Mouse (Mus musculus): ENCODE results near the gene Cpsf6. TPM values are rescaled to one million over a fixed set of nuclear protein-coding genes. Genes with fewer than 3 reads are reported as not detected.

The Cpsf6 gene
- total RNA-seq, 2 experiments from 2014 or later = 40.1 to 46.3 TPM

DNA sequence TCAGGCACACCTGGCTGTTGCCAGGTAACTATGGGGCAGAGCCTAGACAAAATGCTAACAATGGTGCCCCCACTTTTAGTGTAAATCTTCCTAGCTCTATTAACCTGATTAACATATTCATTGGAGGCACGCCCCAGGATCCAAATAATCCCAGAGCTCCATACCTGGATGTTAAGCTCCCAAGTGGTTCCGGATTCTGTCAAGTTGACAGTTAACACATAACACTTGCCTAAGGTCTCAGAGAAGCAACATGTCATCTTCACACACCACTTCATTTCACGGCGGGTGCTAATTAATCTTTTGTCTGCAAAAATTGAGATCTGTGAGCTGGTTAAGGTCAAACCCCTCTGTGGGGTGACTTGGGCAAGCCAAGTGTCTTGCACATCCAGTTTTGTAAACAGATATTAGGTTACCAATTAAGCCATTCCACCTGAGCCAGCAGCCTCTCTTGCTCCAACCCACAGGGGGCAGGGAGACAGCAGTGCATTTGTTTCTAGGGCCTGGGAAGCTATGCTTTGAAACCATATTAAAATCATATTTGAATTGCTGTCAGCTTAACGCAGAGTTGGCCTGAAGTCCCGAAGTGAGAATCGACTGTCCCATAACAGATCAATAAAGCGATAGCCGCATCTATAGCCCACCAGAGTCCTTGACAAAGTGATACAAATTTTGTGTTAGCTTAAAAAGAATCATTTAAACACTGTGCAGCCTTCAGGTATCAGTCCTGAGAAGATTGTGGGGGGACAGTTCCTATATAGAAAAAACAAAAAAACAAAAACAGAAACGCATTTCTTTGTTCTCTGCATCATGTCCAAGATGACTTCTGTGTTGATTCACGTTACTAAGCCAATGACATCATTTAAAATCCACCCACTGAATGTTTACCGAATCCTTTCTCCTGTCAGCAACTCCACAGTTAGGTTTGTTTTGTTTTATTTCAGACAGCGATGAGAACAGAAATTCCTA lies 34.0 kb upstream of the Cpsf6 start:
- DNase-seq = no peak

GRCm38 (mm10) chr10:117412474-117413057 lies 32.8 kb upstream of the Cpsf6 start:
- DNase-seq = no peak

DNA sequence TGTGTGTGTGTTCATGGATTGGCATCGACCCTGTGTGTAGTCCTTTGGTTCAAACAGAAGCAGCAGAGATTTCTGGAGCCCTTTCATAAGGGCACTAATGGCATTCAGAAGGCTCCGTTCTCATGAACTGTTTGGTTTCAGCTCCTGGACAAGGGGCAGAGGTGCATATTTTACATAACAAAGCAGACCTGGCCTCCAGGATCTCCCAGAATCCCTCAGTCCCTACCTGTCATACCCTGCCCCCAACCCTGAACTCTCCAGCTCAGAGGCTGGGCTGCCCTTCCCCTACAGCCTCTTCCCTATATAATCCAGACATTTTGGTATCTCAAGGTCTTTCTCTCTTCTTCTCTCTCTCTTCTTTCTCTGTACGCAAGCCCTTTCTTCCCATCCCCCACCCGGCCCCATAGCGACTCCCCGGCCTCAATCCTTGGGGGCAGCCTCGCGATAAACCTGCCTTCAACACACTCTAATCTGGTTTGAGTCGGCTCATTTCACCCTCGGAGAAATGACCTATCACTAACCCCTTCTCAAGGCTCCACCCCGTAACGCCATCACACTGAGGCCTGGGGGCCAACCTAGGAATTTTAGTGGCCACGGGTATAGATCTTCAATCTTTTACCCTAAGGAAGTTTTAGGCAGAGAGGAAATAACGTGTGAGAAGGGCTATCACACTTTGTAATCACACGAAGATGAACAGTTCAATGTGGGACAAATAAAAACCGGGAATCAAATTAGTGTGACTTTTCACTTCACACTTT lies 32.1 kb upstream of the Cpsf6 start:
- DNase-seq = no peak

DNA sequence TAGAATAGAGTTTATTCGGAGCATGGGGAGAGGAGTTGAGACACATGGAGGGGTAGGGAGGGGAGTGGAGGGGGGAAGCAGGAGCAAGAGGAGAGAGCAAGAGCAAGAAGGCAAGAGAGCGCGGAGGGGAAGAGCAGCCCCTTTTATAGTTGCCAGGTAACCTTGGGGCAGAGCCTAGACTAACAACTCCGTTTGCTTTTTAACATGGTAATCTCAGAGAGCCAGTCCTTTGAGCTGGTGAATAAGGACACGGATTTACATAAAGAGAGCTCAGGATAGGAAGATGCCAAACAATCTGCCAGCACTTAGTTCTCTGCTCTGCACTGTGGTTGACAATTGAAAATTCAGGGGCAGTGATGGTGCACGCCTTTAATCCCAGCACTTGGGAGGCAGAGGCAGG lies 31.3 kb upstream of the Cpsf6 start:
- DNase-seq = no peak

DNA sequence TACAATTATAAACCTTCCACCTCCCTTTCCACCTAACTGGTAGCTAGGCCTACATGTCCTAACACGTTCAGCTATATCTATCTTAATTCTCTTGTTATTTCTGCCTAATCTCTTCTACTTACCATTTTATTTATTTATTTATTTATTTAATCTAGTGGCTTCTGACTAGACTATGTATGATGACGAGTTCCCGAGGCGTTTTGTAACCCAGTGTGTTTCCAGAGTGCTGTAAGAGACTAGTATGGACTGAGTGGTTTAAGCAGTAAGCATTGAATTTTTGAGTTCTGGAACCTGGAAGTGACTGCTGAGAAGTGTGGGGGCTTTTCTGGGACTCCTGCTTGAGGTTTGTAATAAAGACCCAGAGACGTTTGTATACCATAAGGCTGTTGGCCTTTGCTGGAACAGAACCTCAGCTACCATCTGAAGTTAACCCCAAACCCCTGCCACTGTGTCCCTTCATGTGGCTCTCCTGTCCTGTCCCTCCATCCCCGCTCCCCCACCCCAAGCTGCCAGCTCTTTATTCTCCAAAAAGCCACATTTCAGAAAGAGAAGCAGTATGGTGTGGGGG lies 30.8 kb upstream of the Cpsf6 start:
- no peak for DNase-seq

DNA sequence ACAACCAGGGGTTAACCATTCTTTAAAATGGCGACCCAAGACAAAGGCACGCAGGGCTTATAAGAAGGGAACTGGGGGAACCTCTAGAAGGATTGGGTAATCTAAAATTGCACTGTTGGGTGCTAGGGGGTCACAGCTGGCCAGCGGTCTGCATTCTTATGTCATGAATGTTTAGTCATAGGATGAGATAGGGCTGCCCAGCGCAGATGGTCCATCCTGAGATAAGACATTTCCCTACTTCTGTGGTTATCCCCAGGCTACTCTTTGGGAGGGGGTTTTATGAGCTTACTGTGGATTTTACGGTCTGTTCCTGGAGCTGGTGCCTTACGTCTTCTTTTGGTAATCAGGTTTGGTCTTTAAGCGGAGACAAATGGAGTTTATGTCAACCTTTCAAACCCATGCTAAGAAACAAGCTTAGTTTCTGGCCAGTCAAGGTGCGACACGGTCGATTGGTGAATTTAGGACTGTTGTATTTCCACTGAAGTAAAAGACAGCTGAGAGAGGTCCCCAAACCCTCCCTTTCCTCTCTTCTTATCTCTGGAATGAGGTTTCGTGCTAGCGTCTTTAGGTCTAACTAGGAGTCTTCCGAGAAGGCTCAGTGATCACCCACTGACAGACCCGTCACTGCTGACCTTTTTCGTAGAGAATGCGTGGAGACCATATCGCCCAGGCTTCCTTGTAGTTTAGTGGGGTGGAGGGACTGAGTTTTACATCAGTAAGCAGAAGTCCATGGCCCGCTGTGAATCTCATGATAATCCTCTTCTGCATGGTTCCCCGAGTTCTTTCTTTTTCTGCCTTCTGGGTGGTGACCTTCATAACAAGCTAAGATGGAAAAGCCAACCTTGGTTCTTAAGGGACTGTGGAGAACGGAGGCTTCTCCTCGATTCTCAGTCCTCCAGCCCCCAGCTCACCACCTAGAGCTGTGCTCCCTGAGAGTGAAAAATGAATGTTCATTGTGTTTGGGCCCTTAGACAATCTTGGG lies 29.8 kb upstream of the Cpsf6 start:
- DNase-seq = no peak

GRCm38 (mm10) chr10:117408545-117409372 lies 28.9 kb upstream of the Cpsf6 start:
- DNase-seq = no peak

DNA sequence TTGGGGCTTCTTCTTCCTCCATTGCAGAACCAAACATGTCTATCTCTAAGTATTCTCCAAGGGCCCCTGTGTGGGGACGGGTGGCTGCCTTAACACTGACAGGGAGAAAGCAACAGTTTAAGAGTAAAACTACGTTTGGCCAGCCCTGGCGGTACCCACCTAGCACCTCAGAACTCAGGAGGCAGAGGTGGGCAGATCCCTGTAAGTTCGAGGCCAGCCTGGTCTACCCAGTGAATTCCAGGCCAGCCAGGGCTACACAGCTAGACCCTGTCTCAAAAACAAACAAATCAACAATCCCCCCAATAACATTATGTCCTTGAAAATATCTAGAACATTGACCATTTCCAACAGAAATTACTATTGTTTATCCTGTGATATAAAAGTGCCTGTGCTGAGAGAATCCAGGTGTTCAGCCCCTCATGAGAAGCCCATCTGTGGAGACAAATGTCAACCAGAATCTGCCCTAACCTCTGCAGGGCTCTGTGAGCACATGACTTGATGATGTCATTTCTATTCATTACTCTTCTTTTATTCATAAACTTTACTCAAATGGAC lies 28.0 kb upstream of the Cpsf6 start:
- DNase-seq = no peak

DNA sequence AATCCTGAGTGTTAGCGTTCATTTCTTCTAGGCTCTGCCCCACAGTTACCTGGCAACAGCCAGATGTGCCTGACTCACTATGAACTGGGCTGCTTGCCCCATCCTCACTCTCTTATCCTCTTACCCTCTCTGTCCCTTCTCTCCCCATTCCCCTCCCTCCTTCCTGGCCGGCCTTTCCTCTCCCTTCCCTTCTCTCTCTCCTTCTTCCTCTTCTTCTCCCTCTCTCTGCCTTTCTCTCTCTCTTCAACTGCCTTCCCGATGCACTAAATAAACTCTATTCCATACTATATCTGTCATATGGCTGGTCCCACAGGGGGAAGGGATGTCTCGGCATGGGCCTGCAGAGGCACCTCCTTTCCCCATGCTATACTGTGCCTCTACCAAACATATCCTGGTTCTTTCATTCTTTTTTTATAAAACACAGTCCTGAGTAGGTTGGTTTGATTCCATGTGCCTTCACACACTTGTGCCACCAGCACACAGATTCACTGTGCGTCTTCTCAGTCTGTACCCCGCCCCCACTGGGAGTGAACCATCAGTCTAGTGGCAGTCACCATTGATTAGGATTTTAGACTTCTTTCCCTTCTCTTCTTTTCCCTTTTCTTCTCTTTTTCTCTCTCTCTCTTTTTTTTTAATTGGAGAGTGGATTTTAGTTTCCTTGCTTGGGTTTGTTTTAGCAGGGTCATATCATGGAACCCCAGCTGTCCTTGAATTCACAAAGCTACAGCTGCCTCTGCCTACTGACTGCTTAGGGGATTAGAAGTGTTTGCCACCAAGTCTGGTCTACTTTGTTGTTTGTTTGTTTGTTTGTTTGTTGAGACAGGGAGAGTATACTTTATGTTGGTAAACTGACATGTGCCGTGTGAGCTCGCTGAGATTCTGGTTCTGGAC lies 27.3 kb upstream of the Cpsf6 start:
- no peak for DNase-seq

GRCm38 (mm10) chr10:117406283-117406588 lies 26.4 kb upstream of the Cpsf6 start:
- no peak for DNase-seq

DNA sequence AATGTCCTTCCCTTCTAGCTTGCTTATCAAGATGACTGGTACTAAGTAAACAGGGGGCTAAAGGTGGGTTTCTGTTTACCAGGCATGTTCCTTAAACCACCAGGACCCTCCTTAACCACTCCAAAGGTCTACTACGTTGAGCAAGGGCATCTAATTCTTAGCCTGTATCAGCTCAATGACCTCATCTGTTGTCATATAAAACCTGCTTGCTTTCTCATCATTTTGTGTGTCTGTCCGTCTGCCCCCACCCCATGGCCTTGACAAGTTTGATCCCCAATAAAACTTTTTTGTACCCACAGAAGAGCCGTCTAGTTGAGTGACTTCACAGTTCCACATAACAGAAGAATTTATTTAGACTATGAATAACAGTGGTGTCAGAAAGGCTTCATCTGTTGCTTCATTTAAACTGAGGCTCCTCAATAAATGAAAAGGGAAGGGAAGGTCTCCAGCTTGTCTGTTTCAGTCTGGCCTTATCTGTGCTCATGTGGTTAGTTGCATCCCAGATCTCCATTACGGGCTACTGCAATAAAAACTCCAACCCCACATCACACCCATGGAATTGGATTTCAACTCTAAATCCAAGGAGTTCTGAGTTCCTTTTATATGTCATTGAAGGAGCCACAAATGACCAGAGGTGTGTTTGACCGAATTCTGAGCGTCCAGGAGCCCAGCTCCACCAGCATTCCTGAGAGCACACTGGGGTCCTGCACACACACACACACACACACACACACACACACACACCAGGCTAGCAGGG lies 25.9 kb upstream of the Cpsf6 start:
- DNase-seq = no peak

- no peak for DNase-seq
Observed at GRCm38 (mm10) chr10:117404384-117404783, 24.6 kb upstream of the Cpsf6 start.

DNA sequence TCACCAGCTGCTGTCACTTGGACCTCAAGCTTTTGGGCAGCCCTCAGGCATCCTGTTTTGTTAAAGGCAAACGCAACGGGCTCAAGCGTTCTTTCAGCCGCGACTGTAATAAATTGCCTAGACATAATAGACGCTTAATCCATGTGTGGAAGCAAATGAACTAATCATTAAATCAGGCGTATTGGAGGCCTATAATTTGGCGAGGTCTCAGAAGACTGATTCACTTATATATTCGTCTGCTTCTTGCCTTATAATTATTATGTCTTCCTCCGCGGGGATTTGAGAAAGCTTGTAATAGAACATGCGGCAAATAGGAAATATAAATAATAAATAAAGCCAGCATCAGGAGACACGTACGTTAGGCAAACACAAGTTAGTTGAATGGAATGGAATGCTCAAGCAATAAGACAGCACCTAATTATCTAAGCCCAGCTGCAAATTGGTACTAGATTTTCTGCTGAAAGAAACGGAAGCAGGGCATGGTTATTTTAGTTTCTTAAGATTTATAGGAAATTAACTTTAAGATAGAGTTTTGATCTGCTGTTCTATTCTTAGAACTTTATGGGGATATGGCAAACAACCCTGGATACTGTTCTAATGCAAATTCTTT lies 23.6 kb upstream of the Cpsf6 start:
- no peak for DNase-seq

DNA sequence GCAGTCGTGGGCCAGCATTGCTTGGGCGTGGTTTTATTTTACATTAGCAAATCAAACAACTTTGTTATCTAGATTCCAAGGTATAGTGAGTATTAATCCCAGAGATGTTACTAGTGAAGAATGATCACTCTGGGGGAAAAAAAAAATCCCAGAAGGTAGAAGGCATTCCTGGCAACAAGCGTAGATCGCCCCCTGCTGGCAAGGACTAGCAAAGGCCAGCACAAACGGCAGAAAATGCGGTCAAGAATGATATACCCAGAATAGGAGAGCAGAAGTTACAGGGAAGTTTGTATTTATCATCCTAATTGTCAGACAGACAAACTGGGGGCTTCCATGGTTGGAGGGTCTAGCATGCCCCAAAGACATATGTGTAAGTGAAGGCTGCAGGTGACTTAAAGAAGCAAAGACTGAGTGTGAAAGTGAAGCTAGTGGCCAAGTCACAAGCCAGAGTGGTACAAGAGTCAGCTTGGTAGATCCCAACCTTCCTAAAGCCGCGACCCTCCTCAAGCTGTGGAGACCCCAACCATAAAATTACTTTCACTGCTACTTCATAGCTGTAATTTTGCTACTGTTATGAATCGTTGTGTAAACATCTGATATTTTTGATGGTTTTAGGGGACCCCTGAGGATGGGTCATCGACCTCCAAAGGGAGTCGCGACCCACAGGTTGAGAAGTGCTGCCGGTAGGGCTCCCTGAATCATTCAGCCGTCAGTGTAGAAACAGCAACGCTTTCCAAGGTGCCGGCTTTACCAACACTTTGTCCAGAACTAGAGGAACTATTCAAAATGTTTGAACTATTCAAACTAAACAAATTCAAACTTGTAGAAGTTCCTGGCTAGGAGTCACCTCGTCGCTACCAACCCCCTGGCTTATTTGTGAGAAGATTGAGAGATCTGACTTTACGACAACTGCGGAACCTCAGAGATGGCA lies 22.9 kb upstream of the Cpsf6 start:
- peak; percentile 62 for DNase-seq

GRCm38 (mm10) chr10:117401364-117401763 lies 21.5 kb upstream of the Cpsf6 start:
- no peak for DNase-seq

GRCm38 (mm10) chr10:117400246-117400954 lies 20.6 kb upstream of the Cpsf6 start:
- no peak for DNase-seq

All from gastrocnemius, postnatal 10 days (tissue).